Comparison of ENCODE assay signal across 9 mouse cellular contexts in the genomic region with DNA sequence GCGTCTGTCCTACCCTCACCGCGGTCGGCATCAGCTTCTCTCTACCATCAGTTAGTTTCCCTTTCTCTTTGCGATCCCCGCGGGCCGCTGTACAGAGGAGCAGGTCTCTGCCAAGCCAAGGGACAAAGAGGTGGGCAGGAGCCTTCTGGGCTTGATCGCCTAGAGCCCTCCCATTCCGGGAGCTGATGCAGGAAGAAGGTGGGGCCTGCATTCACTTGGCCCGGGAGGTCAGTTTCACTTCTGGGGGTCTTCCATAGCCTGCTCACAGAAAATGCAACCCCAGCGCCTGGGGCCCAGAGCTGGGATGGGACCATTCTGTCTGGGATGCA. TPM values are rescaled to one million over a fixed set of nuclear protein-coding genes. Genes with fewer than 3 reads are reported as not detected.
DNase-seq lines count a peak whose midpoint lies in the region; ATAC-seq and TF ChIP-seq lines count a peak whose summit lies in the region.
"Had no signal": no experiment of that assay in that cellular context is flagged by ENCODE, and none has a peak within 500 bp of the region (broad histone marks: within the 10 kb centered on the region; RNA-seq: fewer than 3 reads in every experiment).

No protein-coding gene starts in this region.

- no peaks in the 10 kb centered on the region for H3K36me3 ChIP-seq in forebrain, postnatal 0 days (ENCODE audit: insufficient read depth)
- no peaks in the 10 kb centered on the region for H3K36me3 ChIP-seq in hindbrain, embryonic 12.5 days
- H3K36me3 ChIP-seq in limb, embryonic 14.5 days (ENCODE audit: control insufficient read depth, insufficient read depth, low read length) = no peaks in the 10 kb centered on the region
- H3K36me3 ChIP-seq in midbrain, embryonic 13.5 days = no peaks in the 10 kb centered on the region
- H3K36me3 ChIP-seq in stomach, embryonic 14.5 days (ENCODE audit: control insufficient read depth, insufficient read depth, low read length) = no peaks in the 10 kb centered on the region

- WGBS in cerebellum, adult 2 months = 15% methylated on average over 12 of the region's 12 CpGs
- 2% methylated on average over 10 of the region's 12 CpGs for WGBS in forebrain, postnatal 0 days
- 0% methylated on average over 12 of the region's 12 CpGs for WGBS in hindbrain, embryonic 12.5 days
- under 1% methylated on average over 12 of the region's 12 CpGs for WGBS in limb, embryonic 14.5 days
- WGBS in midbrain, embryonic 13.5 days = under 1% methylated on average over 12 of the region's 12 CpGs
- 3% methylated on average over 12 of the region's 12 CpGs for WGBS in stomach, embryonic 14.5 days

- H3K4me3 ChIP-seq in cerebellum, adult 2 months (replicated peaks; ENCODE audit: insufficient read depth, low read depth, low read length) = peak overlapping the region; percentile 41
- peak overlapping the region; percentile 79 for H3K4me3 ChIP-seq in bone marrow macrophage, adult 2 months (ENCODE audit: insufficient read depth, low read length)
- H3K4me3 ChIP-seq in forebrain, postnatal 0 days (ENCODE audit: low read depth, low read length) = peak overlapping the region; percentile 24
- peak overlapping the region; percentile 33 for H3K4me3 ChIP-seq in hindbrain, embryonic 12.5 days
- H3K4me3 ChIP-seq in limb, embryonic 14.5 days (replicated peaks; ENCODE audit: low read length) = peak overlapping the region; percentile 42
- peak overlapping the region; percentile 22 for H3K4me3 ChIP-seq in midbrain, embryonic 13.5 days (replicated peaks)
- H3K4me3 ChIP-seq in stomach, embryonic 14.5 days (ENCODE audit: low read depth, low read length) = peak overlapping the region; percentile 35

- H3K4me1 ChIP-seq in cerebellum, adult 2 months (ENCODE audit: control insufficient read depth, insufficient read depth, low read length) = 0 out of 2 replicates have a peak, but pooled peaks cover 2% of the 10 kb centered on the region
- H3K4me1 ChIP-seq in bone marrow macrophage, adult 2 months (ENCODE audit: control insufficient read depth, insufficient read depth, low read length) = peaks cover 33% of the 10 kb centered on the region
- no peaks in the 10 kb centered on the region for H3K4me1 ChIP-seq in forebrain, postnatal 0 days (ENCODE audit: insufficient read depth)
- peaks cover 10% of the 10 kb centered on the region for H3K4me1 ChIP-seq in hindbrain, embryonic 12.5 days
- H3K4me1 ChIP-seq in limb, embryonic 14.5 days (ENCODE audit: control insufficient read depth, insufficient read depth, low read length) = no peaks in the 10 kb centered on the region
- peaks cover 15% of the 10 kb centered on the region for H3K4me1 ChIP-seq in midbrain, embryonic 13.5 days (replicated peaks)
- H3K4me1 ChIP-seq in stomach, embryonic 14.5 days (ENCODE audit: control insufficient read depth, insufficient read depth, low read length) = 0 out of 2 replicates have a peak, but pooled peaks cover 4% of the 10 kb centered on the region

- no peak for TF ChIP-seq POLR2A in cerebellum, adult 2 months (IDR thresholded peaks at IDR 0.05; ENCODE audit: borderline replicate concordance, insufficient read depth, low read length)
- no peak; the same call in 1 of the 2 replicates for TF ChIP-seq POLR2A in bone marrow macrophage, adult 2 months (IDR thresholded peaks at IDR 0.05; ENCODE audit: borderline replicate concordance, low read depth, low read length)
- no peak for TF ChIP-seq POLR2A in limb, embryonic 14.5 days (IDR thresholded peaks at IDR 0.05; ENCODE audit: borderline replicate concordance, extremely low read depth, insufficient read depth, insufficient read length)

- no peak for DNase-seq in cerebellum, adult 2 months
- no peak for DNase-seq in cerebellum, adult 8-10 months
- DNase-seq in forebrain, postnatal 0 days = peak; percentile 52
- DNase-seq in limb, embryonic 14.5 days (ENCODE audit: low spot score) = peak; percentile 32

- peak overlapping the region; percentile 41 for H3K4me2 ChIP-seq in forebrain, postnatal 0 days (ENCODE audit: low read depth)
- peak overlapping the region; percentile 54 for H3K4me2 ChIP-seq in hindbrain, embryonic 12.5 days (replicated peaks)
- peak overlapping the region; percentile 54 for H3K4me2 ChIP-seq in limb, embryonic 14.5 days (replicated peaks; ENCODE audit: low read depth, low read length, severe bottlenecking)
- peak overlapping the region; percentile 39 for H3K4me2 ChIP-seq in midbrain, embryonic 13.5 days (replicated peaks)
- H3K4me2 ChIP-seq in stomach, embryonic 14.5 days (replicated peaks; ENCODE audit: low read depth, low read length) = peak overlapping the region; percentile 57

- H3K9ac ChIP-seq in forebrain, postnatal 0 days = peak overlapping the region; percentile 28; the same call in 1 of the 2 replicates
- H3K9ac ChIP-seq in hindbrain, embryonic 12.5 days = peak overlapping the region; percentile 41
- H3K9ac ChIP-seq in limb, embryonic 14.5 days (ENCODE audit: low read depth, low read length, severe bottlenecking) = peak overlapping the region; percentile 53
- H3K9ac ChIP-seq in midbrain, embryonic 13.5 days (replicated peaks) = 0 out of 2 replicates have a peak overlapping the region, but pooled peaks have one; percentile 25
- H3K9ac ChIP-seq in stomach, embryonic 14.5 days (replicated peaks; ENCODE audit: low read depth, low read length) = peak overlapping the region; percentile 30; the same call in 1 of the 2 replicates

- ATAC-seq in forebrain, postnatal 0 days = peak; percentile 80
- 0 out of 2 replicates have a peak, but pooled peaks have one; percentile 32 for ATAC-seq in hindbrain, embryonic 12.5 days (ENCODE audit: low FRiP score)
- peak; percentile 53; the same call in 1 of the 2 replicates for ATAC-seq in limb, embryonic 14.5 days (ENCODE audit: low FRiP score, low read depth)
- no peak for ATAC-seq in midbrain, embryonic 13.5 days
- peak; percentile 85 for ATAC-seq in stomach, embryonic 14.5 days (ENCODE audit: insufficient number of reproducible peaks, insufficient read depth, low FRiP score, low read depth)

- no peak overlapping the region for H3K27ac ChIP-seq in cerebellum, adult 2 months (ENCODE audit: insufficient read depth, low read length)
- H3K27ac ChIP-seq in bone marrow macrophage, adult 2 months (ENCODE audit: insufficient read depth, low read depth, low read length) = peak overlapping the region; percentile 83
- no peak overlapping the region for H3K27ac ChIP-seq in forebrain, postnatal 0 days (ENCODE audit: low read depth, low read length)
- H3K27ac ChIP-seq in hindbrain, embryonic 12.5 days = no peak overlapping the region
- H3K27ac ChIP-seq in limb, embryonic 14.5 days (replicated peaks; ENCODE audit: low read depth, low read length) = no peak overlapping the region
- no peak overlapping the region for H3K27ac ChIP-seq in midbrain, embryonic 13.5 days
- peak overlapping the region; percentile 39 for H3K27ac ChIP-seq in stomach, embryonic 14.5 days (ENCODE audit: low read length)

- no peaks in the 10 kb centered on the region for H3K27me3 ChIP-seq in cerebellum, adult 2 months (ENCODE audit: control insufficient read depth, insufficient read depth, low read length)
- no peaks in the 10 kb centered on the region for H3K27me3 ChIP-seq in forebrain, postnatal 0 days (ENCODE audit: insufficient read depth, low read length)
- H3K27me3 ChIP-seq in hindbrain, embryonic 12.5 days = peaks cover 20% of the 10 kb centered on the region; the same call in 1 of the 2 replicates
- no peaks in the 10 kb centered on the region; the same call in 1 of the 2 replicates for H3K27me3 ChIP-seq in limb, embryonic 14.5 days (ENCODE audit: control insufficient read depth, insufficient read depth, low read length)
- 0 out of 2 replicates have a peak, but pooled peaks cover 12% of the 10 kb centered on the region for H3K27me3 ChIP-seq in midbrain, embryonic 13.5 days
- H3K27me3 ChIP-seq in stomach, embryonic 14.5 days (ENCODE audit: control insufficient read depth, insufficient read depth, low read length) = 0 out of 2 replicates have a peak, but pooled peaks cover 7% of the 10 kb centered on the region
- H3K27me3 ChIP-seq: CH12.LX had no signal

- H3K9me3 ChIP-seq in forebrain, postnatal 0 days (ENCODE audit: low read length) = no peaks in the 10 kb centered on the region
- H3K9me3 ChIP-seq in hindbrain, embryonic 12.5 days (replicated peaks) = no peaks in the 10 kb centered on the region
- H3K9me3 ChIP-seq in limb, embryonic 14.5 days (ENCODE audit: control insufficient read depth, low read length) = no peaks in the 10 kb centered on the region
- H3K9me3 ChIP-seq in midbrain, embryonic 13.5 days = no peaks in the 10 kb centered on the region
- no peaks in the 10 kb centered on the region for H3K9me3 ChIP-seq in stomach, embryonic 14.5 days (ENCODE audit: control insufficient read depth, low read depth, low read length)

- no peak for TF ChIP-seq CTCF in cerebellum, adult 2 months (IDR thresholded peaks at IDR 0.05; ENCODE audit: borderline replicate concordance, insufficient read depth, low read depth, low read length)
- TF ChIP-seq CTCF in bone marrow macrophage, adult 2 months (IDR thresholded peaks at IDR 0.05; ENCODE audit: low read depth, low read length) = no peak
- no peak for TF ChIP-seq CTCF in forebrain, postnatal 0 days (IDR thresholded peaks at IDR 0.05; ENCODE audit: low read depth)

RNA-seq across cellular contexts. Expression of gene Apobec3, which starts 0.7 kb away (rescaled TPM):
- polyA plus RNA-seq in cerebellum, adult 2 months (2012; rRNA removed) = 3.3 and 3.6 TPM in 2 replicates
- polyA plus RNA-seq in bone marrow macrophage, adult 2 months (2012; ENCODE audit: insufficient read depth, insufficient read length, missing spikeins) = 179 and 198 TPM in 2 replicates
- 4.0 and 5.3 TPM in 2 replicates for total RNA-seq in forebrain, postnatal 0 days (2014; rRNA removed)
- 3.1 and 3.6 TPM in 2 replicates for polyA plus RNA-seq in forebrain, postnatal 0 days (2015; fragmentation: Nextera tagmentation; extraction: Ambion mirVana)
- 8.4 and 8.6 TPM in 2 replicates for polyA plus RNA-seq in hindbrain, embryonic 12.5 days (2016; fragmentation: Nextera tagmentation; extraction: Ambion mirVana)
- polyA plus RNA-seq in limb, embryonic 14.5 days (2012; rRNA removed) = 16.0 and 18.0 TPM in 2 replicates
- polyA plus RNA-seq in limb, embryonic 14.5 days (2014; fragmentation: Nextera tagmentation; extraction: Ambion mirVana) = 12.0 and 13.2 TPM in 2 replicates
- polyA plus RNA-seq in midbrain, embryonic 13.5 days (2015; fragmentation: Nextera tagmentation; extraction: Ambion mirVana) = 3.1 and 3.8 TPM in 2 replicates
- polyA plus RNA-seq in stomach, embryonic 14.5 days (2014; fragmentation: Nextera tagmentation; extraction: Ambion mirVana) = 17.4 and 18.4 TPM in 2 replicates

RNA-seq across cellular contexts. Expression of gene Cbx6, which starts 57.7 kb away (rescaled TPM):
- 183 TPM in 2 replicates for polyA plus RNA-seq in cerebellum, adult 2 months (2012; rRNA removed)
- polyA plus RNA-seq in bone marrow macrophage, adult 2 months (2012; ENCODE audit: insufficient read depth, insufficient read length, missing spikeins) = 7.4 and 7.9 TPM in 2 replicates
- 69.1 and 86.8 TPM in 2 replicates for total RNA-seq in forebrain, postnatal 0 days (2014; rRNA removed)
- polyA plus RNA-seq in forebrain, postnatal 0 days (2015; fragmentation: Nextera tagmentation; extraction: Ambion mirVana) = 27.5 and 53.8 TPM in 2 replicates
- 34.7 and 38.0 TPM in 2 replicates for polyA plus RNA-seq in hindbrain, embryonic 12.5 days (2016; fragmentation: Nextera tagmentation; extraction: Ambion mirVana)
- polyA plus RNA-seq in limb, embryonic 14.5 days (2012; rRNA removed) = 83.4 and 95.0 TPM in 2 replicates
- 49.1 and 49.9 TPM in 2 replicates for polyA plus RNA-seq in limb, embryonic 14.5 days (2014; fragmentation: Nextera tagmentation; extraction: Ambion mirVana)
- polyA plus RNA-seq in midbrain, embryonic 13.5 days (2015; fragmentation: Nextera tagmentation; extraction: Ambion mirVana) = 53.9 and 61.4 TPM in 2 replicates
- polyA plus RNA-seq in stomach, embryonic 14.5 days (2014; fragmentation: Nextera tagmentation; extraction: Ambion mirVana) = 38.7 and 40.4 TPM in 2 replicates

RNA-seq across cellular contexts. Expression of gene Npcd, which starts 58.1 kb away (rescaled TPM):
- polyA plus RNA-seq in cerebellum, adult 2 months (2012; rRNA removed) = 1.7 and 4.1 TPM in 2 replicates
- polyA plus RNA-seq in bone marrow macrophage, adult 2 months (2012; ENCODE audit: insufficient read depth, insufficient read length, missing spikeins) = not detected in 2 replicates
- total RNA-seq in forebrain, postnatal 0 days (2014; rRNA removed) = 9.0 and 18.6 TPM in 2 replicates
- polyA plus RNA-seq in forebrain, postnatal 0 days (2015; fragmentation: Nextera tagmentation; extraction: Ambion mirVana) = 3.7 and 4.0 TPM in 2 replicates
- 0.61 TPM in 1 of 2 replicates, not detected in the other for polyA plus RNA-seq in hindbrain, embryonic 12.5 days (2016; fragmentation: Nextera tagmentation; extraction: Ambion mirVana)
- polyA plus RNA-seq in limb, embryonic 14.5 days (2012; rRNA removed) = 1.7 TPM in 1 of 2 replicates, not detected in the other
- polyA plus RNA-seq in limb, embryonic 14.5 days (2014; fragmentation: Nextera tagmentation; extraction: Ambion mirVana) = 0.50 and 0.99 TPM in 2 replicates
- 0.58 and 1.2 TPM in 2 replicates for polyA plus RNA-seq in midbrain, embryonic 13.5 days (2015; fragmentation: Nextera tagmentation; extraction: Ambion mirVana)
- 0.77 and 1.3 TPM in 2 replicates for polyA plus RNA-seq in stomach, embryonic 14.5 days (2014; fragmentation: Nextera tagmentation; extraction: Ambion mirVana)

Comparison
In these comparisons a context has a peak if more than half of its experiments do, and no peak if none do; other contexts are left out.
1. DNase-seq: peak in forebrain, postnatal 0 days (single experiment) and limb, embryonic 14.5 days (single experiment); none in cerebellum, adult 2 months (0 of 2) and cerebellum, adult 8-10 months (single experiment).
2. H3K27ac ChIP-seq: peak in bone marrow macrophage, adult 2 months (single experiment) and stomach, embryonic 14.5 days (single experiment); none in cerebellum, adult 2 months (single experiment), forebrain, postnatal 0 days (single experiment), hindbrain, embryonic 12.5 days (single experiment), limb, embryonic 14.5 days (single experiment) and midbrain, embryonic 13.5 days (single experiment).
3. H3K4me3 ChIP-seq: peak in every context shown above with its lines; median percentile 79 in bone marrow macrophage, adult 2 months; 42 in limb, embryonic 14.5 days; 41 in cerebellum, adult 2 months; 35 in stomach, embryonic 14.5 days; 33 in hindbrain, embryonic 12.5 days; 24 in forebrain, postnatal 0 days; 22 in midbrain, embryonic 13.5 days.
4. Peak in every context shown above with its lines, with median percentiles within 50 percentile points of each other: H3K4me2 ChIP-seq and H3K9ac ChIP-seq.